Mouse (Mus musculus): ENCODE results near the gene Zfp948. TPM values are rescaled to one million over a fixed set of nuclear protein-coding genes. Genes with fewer than 3 reads are reported as not detected.

The Zfp948 gene
- polyA plus RNA-seq, 1 experiment: 2.9 TPM

- no peak for TF ChIP-seq GATA1 (IDR thresholded peaks at IDR 0.05; ENCODE audit: low read length)
Measured at GRCm38 (mm10) chr17:21579080-21579479, 12.3 kb downstream of the Zfp948 start.

- TF ChIP-seq GATA1 (IDR thresholded peaks at IDR 0.05; ENCODE audit: low read length): no peak
Measured at GRCm38 (mm10) chr17:21579493-21580175, 12.8 kb downstream of the Zfp948 start.

DNA sequence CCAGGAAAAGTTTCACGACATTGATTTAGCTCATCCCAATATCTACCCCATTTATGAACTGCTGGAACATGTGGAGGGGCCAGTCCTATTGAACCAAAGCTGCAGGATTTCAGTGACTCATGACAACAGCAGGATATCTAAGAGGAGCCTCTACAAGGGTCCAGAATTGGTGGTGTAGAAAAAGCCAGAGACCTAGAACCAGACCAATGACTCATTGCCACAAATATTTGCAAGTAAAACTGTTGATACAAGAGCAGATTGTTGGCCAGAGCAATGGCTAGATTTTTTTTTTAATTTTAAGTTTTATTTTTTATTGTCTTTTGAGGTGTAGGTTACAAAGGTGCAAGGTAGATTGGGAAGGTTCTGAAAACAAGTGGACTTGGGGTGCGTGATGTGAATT, 18.7 kb downstream of the Zfp948 start:
- no peak for TF ChIP-seq GATA1 (IDR thresholded peaks at IDR 0.05; ENCODE audit: low read length)

DNA sequence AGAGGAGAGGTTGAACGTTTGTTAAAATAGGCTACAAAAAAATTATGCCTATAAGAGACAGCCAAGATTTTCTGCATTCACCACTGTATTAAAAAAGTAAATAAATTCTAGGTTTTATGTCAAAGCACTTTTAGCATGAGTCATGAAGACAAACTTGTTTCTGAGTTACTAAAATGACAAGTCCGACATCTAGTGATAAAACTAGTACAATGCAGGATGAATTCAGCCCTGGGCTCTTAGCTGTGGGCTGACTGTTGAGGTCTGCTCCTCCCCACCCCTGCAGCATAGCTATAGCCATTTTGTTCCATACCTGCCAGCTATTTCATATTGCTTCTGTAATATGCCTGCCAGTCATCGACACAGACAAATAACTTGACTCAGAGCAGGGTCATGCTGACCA, 49.5 kb downstream of the Zfp948 start:
- no peak for TF ChIP-seq GATA1 (IDR thresholded peaks at IDR 0.05; ENCODE audit: low read length)

DNA sequence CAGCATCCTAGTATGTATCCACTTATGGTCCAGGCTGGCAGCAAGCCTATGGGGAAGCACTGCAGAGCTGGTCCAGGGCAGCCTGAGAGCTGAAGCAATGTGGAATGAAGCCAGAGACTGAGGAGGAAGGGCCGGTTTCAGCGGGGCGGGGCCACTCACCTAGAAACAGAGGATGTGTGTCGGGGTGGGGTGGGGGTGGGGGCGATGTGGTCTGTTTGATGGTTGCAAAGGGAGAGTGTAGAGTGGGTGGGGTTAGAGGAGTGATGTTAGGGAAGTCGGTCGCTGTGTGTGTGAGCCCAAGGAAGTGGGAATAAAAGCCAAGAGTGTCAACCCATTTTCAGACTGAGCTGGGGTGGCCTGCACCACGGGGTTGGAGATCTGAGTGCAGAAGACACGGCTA, 50.5 kb downstream of the Zfp948 start:
- TF ChIP-seq GATA1 (IDR thresholded peaks at IDR 0.05; ENCODE audit: low read length): no peak

- TF ChIP-seq GATA1 (IDR thresholded peaks at IDR 0.05; ENCODE audit: low read length): no peak
Measured at GRCm38 (mm10) chr17:21623647-21624046, 56.8 kb downstream of the Zfp948 start.

Other genes starting within 250 kb of the Zfp948 start
- not detected in 2 replicates for gene Zfp677, start 183.3 kb upstream of the Zfp948 start, polyA plus RNA-seq (2012)
- 0.13 and 0.31 TPM in 2 replicates for gene Zfp54, start 143.8 kb upstream of the Zfp948 start, polyA plus RNA-seq (2012)
- gene Zfp51, start 116.6 kb upstream of the Zfp948 start, polyA plus RNA-seq (2012): 0.25 and 0.39 TPM in 2 replicates
- gene Zfp53, start 78.0 kb upstream of the Zfp948 start, polyA plus RNA-seq (2012): 2.3 and 3.3 TPM in 2 replicates
- gene Zfp52, start 31.5 kb upstream of the Zfp948 start, polyA plus RNA-seq (2012): 0.32 and 0.33 TPM in 2 replicates
- gene Zfp983, start 83.6 kb downstream of the Zfp948 start, polyA plus RNA-seq (2012): 0.13 and 0.27 TPM in 2 replicates
- gene Gm10226, start 124.9 kb downstream of the Zfp948 start, polyA plus RNA-seq (2012): not detected in 2 replicates
- gene Zfp760, start 140.7 kb downstream of the Zfp948 start, polyA plus RNA-seq (2012): 0.56 and 0.92 TPM in 2 replicates
- 1.6 and 2.0 TPM in 2 replicates for gene Zfp229, start 163.8 kb downstream of the Zfp948 start, polyA plus RNA-seq (2012)

Data from G1E-ER4 (cell line).